Mouse (Mus musculus) forebrain, embryonic 11.5 days (tissue): ENCODE results near the gene Prlr. TPM values are rescaled to one million over a fixed set of nuclear protein-coding genes. Genes with fewer than 3 reads are reported as not detected.
A peak's percentile ranks its signal among the peaks of the same experiment; 100 is the strongest.

Experiments
- ATAC-seq: fragments of 200-750 bp; cut with Nextera tagmentation; replicated peaks from 2 replicates; pipeline ENCODE4 v1.8.0; 2017; ENCODE audit warnings: moderate TSS enrichment; ENCODE audit not compliant: low FRiP score
- DNase-seq: peaks from one replicate; pipeline ENCODE4 v3.0.0-alpha.2; 2017; ENCODE audit warnings: low spot score
- H3K27ac ChIP-seq: fragments of 300-500 bp; sonication (generic); 2 replicates; pipeline ENCODE4 v1.5.1; 2014; ENCODE audit warnings: low read depth, low read length
- H3K27me3 ChIP-seq: fragments of 300-500 bp; sonication (generic); 2 replicates; pipeline ENCODE4 v1.6.1; 2014; ENCODE audit warnings: mild to moderate bottlenecking, low read length, mixed read lengths; ENCODE audit not compliant: control insufficient read depth, insufficient read depth
- H3K36me3 ChIP-seq: fragments of 300-500 bp; sonication (generic); 2 replicates; pipeline ENCODE4 v1.6.1; 2014; ENCODE audit warnings: mild to moderate bottlenecking, low read length, moderate library complexity, mixed read lengths; ENCODE audit not compliant: control insufficient read depth, insufficient read depth
- H3K4me1 ChIP-seq: fragments of 300-500 bp; sonication (generic); replicated peaks from 2 replicates; pipeline ENCODE4 v1.6.1; 2014; ENCODE audit warnings: low read length, mixed read lengths; ENCODE audit not compliant: control insufficient read depth, insufficient read depth
- H3K4me2 ChIP-seq: fragments of 300-500 bp; sonication (generic); 2 replicates; pipeline ENCODE4 v1.6.1; 2014; ENCODE audit warnings: low read depth, mild to moderate bottlenecking, low read length, moderate library complexity, mixed read lengths; ENCODE audit not compliant: severe bottlenecking
- H3K4me3 ChIP-seq: fragments of 300-500 bp; sonication (generic); 2 replicates; pipeline ENCODE4 v1.5.1; 2014; ENCODE audit warnings: low read depth, low read length
- H3K9ac ChIP-seq: fragments of 300-500 bp; sonication (generic); 2 replicates; pipeline ENCODE4 v1.6.1; 2014; ENCODE audit warnings: low read length
- H3K9me3 ChIP-seq: fragments of 300-500 bp; sonication (generic); 2 replicates; pipeline ENCODE4 v1.6.1; 2016; ENCODE audit warnings: low read length, mixed read lengths; ENCODE audit not compliant: control insufficient read depth
- WGBS: fragments of 180-500 bp; shearing (Covaris S2); extraction: QIAGEN DNeasy Blood & Tissue Kit; methylation state at CpG from one replicate; pipeline ENCODE4 v1.1.7; 2014; 5-methylcytosine and 5-hydroxymethylcytosine counted together
- polyA plus RNA-seq: library from polyadenylated mRNA; unstranded; fragments of >200 nt; fragmentation: Nextera tagmentation; extraction: Ambion mirVana; gene quantifications from 2 replicates; pipeline ENCODE4 v1.2.1, GENCODE M21; 2014

The Prlr gene
- polyA plus RNA-seq, 1 experiment from 2014 or later = 0.24 TPM

DNA sequence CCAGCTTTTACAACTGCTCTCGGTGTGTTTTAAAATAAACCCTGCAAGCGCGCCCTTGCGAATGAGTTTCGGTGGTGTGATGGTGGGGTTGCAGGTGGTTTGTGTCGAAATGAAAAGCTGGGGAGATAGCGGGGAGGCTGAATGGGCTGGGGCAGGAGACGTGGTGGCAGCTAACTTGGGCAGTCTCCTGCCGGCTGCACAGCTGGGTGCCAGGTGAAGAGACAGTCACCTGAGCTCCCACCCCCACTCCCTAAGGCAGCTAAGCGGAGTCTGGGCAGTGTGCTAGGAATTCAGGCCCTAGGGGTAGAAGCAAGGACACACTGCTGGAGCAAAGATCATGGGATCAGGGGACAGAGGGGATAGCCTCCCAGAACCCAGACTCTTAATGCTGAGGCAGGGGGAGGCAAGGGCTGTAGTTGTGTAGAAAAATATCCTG, 1.1 kb downstream of the Prlr start:
- Histone ChIP-seq H3K27ac (no peak overlapping the region), H3K4me1 (peaks cover 2% of the 10 kb centered on the region; the same call in 1 of the 2 replicates), H3K9ac (0 out of 2 replicates have a peak overlapping the region, but pooled peaks have one; percentile 10), H3K9me3 (no peaks in the 10 kb centered on the region), H3K4me3 (peak overlapping the region; percentile 25), H3K4me2 (peak overlapping the region; percentile 57), H3K36me3 (no peaks in the 10 kb centered on the region), H3K27me3 (no peaks in the 10 kb centered on the region; the same call in 1 of the 2 replicates)
- peak; percentile 61; the same call in 1 of the 2 replicates for ATAC-seq
- 4% methylated on average over 10 of the region's 10 CpGs for WGBS
- DNase-seq = peak; percentile 53

- no peak for ATAC-seq
- WGBS = 88% methylated on average over 4 of the region's 4 CpGs
- no peak for DNase-seq
- H3K9ac ChIP-seq = no peak overlapping the region
- no peak overlapping the region for H3K27ac ChIP-seq
- peaks cover 2% of the 10 kb centered on the region; the same call in 1 of the 2 replicates for H3K4me1 ChIP-seq
- H3K4me2 ChIP-seq = no peak overlapping the region
- no peaks in the 10 kb centered on the region for H3K36me3 ChIP-seq
- no peaks in the 10 kb centered on the region for H3K9me3 ChIP-seq
- no peak overlapping the region for H3K4me3 ChIP-seq
- H3K27me3 ChIP-seq = no peaks in the 10 kb centered on the region; the same call in 1 of the 2 replicates
Observed at GRCm38 (mm10) chr15:10180694-10181093, 3.7 kb downstream of the Prlr start.

DNA sequence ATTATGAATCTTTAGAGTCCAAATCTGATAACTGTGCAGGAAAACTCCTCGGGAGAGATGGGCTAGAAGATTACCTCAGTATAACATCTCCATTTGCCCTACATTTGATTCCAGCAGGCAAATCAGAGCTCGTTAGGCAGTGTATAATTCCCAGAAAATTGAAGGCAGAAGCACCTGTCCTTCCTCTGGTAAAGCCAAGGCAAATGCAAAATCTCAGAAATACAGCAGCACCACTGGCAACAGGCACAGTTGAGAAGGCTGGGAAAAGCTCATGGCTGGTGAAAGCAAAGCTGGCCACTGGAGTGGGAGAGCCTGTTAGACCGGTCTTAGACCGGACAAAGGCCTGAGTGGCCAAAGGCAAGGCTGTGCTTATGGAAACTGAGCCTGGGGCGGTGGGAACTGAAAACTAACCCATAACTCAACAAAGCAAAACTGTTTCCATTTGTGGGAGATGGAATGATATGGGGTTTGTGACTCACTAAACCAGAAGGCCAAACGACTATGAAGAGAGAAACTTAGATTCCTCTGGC, 15.1 kb downstream of the Prlr start:
- Histone ChIP-seq H3K36me3 (no peaks in the 10 kb centered on the region), H3K27me3 (no peaks in the 10 kb centered on the region), H3K4me3 (no peak overlapping the region), H3K27ac (no peak overlapping the region), H3K4me2 (no peak overlapping the region), H3K4me1 (no peaks in the 10 kb centered on the region), H3K9me3 (no peaks in the 10 kb centered on the region), H3K9ac (no peak overlapping the region)
- ATAC-seq (no peak), DNase-seq (no peak)
- 83% methylated on average over 6 of the region's 6 CpGs for WGBS

DNA sequence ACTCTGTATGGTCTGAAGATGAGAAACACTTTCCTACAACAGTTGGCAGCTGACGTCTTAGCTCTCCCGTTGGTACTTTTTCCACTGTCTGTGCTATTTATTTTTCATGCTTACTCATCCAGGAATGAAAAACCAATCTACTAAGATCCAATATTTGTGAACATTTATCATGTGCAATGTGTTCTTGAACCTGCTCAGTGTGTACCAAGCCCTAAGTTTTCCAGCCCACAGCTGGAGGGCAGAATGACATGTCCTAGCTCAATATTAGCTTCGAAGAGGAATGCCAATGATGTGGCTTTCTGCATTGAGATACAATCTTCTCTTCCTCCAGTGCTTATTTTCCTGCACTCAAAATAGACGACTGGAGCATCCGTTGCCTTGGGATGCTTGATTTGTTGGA, 24.0 kb downstream of the Prlr start:
- 93% methylated on average over 5 of the region's 5 CpGs for WGBS
- Histone ChIP-seq H3K9me3 (no peaks in the 10 kb centered on the region), H3K27me3 (no peaks in the 10 kb centered on the region), H3K36me3 (no peaks in the 10 kb centered on the region), H3K4me3 (no peak overlapping the region), H3K27ac (no peak overlapping the region), H3K4me2 (no peak overlapping the region), H3K9ac (no peak overlapping the region), H3K4me1 (no peaks in the 10 kb centered on the region)
- DNase-seq (no peak), ATAC-seq (no peak)

- no peak for DNase-seq
- no peak for ATAC-seq
- H3K9me3 ChIP-seq = no peaks in the 10 kb centered on the region
- H3K4me2 ChIP-seq = no peak overlapping the region
- no peaks in the 10 kb centered on the region for H3K36me3 ChIP-seq
- no peaks in the 10 kb centered on the region for H3K4me1 ChIP-seq
- no peak overlapping the region for H3K4me3 ChIP-seq
- no peak overlapping the region for H3K9ac ChIP-seq
- no peaks in the 10 kb centered on the region for H3K27me3 ChIP-seq
- H3K27ac ChIP-seq = no peak overlapping the region
- 93% methylated on average over 7 of the region's 7 CpGs for WGBS
Observed at GRCm38 (mm10) chr15:10202504-10203302, 25.7 kb downstream of the Prlr start.

- Histone ChIP-seq H3K9ac (no peak overlapping the region), H3K27ac (no peak overlapping the region), H3K4me3 (no peak overlapping the region), H3K4me1 (no peaks in the 10 kb centered on the region), H3K4me2 (no peak overlapping the region), H3K9me3 (no peaks in the 10 kb centered on the region), H3K36me3 (no peaks in the 10 kb centered on the region), H3K27me3 (no peaks in the 10 kb centered on the region)
- DNase-seq (no peak), ATAC-seq (no peak)
- WGBS = 73% methylated on average over 4 of the region's 4 CpGs
Observed at GRCm38 (mm10) chr15:10210261-10210770, 33.3 kb downstream of the Prlr start.

- H3K9me3 ChIP-seq = no peaks in the 10 kb centered on the region
- no peaks in the 10 kb centered on the region for H3K27me3 ChIP-seq
- no peak overlapping the region for H3K4me3 ChIP-seq
- no peak overlapping the region for H3K27ac ChIP-seq
- no peak for DNase-seq
- ATAC-seq = no peak
- no peaks in the 10 kb centered on the region for H3K4me1 ChIP-seq
- H3K36me3 ChIP-seq = no peaks in the 10 kb centered on the region
- H3K9ac ChIP-seq = no peak overlapping the region
- H3K4me2 ChIP-seq = no peak overlapping the region
Observed at GRCm38 (mm10) chr15:10211992-10212391, 35.0 kb downstream of the Prlr start.

DNA sequence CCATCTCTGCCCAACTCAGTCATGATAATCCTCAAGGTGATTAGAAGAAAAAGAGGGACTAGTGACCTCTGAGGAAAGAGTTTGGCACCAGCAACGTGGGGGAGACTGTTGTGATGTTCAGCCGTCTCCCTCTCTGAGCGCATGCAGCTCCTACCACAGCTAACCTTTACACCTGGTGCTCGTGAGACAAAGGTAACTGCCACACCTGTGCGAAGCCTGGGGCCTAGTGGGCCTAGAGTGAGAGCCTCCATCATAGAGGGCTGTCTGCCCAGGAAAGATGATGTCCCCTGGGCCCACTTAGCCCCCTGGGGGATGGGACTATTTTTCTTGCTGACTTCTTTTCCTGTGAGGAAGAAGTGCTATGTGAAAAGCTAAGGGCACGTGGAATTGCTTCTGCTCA, 36.2 kb downstream of the Prlr start:
- H3K9me3 ChIP-seq = no peaks in the 10 kb centered on the region
- no peaks in the 10 kb centered on the region for H3K27me3 ChIP-seq
- H3K4me3 ChIP-seq = no peak overlapping the region
- ATAC-seq = no peak
- WGBS = 81% methylated on average over 6 of the region's 6 CpGs
- DNase-seq = no peak
- no peak overlapping the region for H3K9ac ChIP-seq
- H3K27ac ChIP-seq = no peak overlapping the region
- H3K4me1 ChIP-seq = no peaks in the 10 kb centered on the region
- no peaks in the 10 kb centered on the region for H3K36me3 ChIP-seq
- no peak overlapping the region for H3K4me2 ChIP-seq
